In the genomic region with DNA sequence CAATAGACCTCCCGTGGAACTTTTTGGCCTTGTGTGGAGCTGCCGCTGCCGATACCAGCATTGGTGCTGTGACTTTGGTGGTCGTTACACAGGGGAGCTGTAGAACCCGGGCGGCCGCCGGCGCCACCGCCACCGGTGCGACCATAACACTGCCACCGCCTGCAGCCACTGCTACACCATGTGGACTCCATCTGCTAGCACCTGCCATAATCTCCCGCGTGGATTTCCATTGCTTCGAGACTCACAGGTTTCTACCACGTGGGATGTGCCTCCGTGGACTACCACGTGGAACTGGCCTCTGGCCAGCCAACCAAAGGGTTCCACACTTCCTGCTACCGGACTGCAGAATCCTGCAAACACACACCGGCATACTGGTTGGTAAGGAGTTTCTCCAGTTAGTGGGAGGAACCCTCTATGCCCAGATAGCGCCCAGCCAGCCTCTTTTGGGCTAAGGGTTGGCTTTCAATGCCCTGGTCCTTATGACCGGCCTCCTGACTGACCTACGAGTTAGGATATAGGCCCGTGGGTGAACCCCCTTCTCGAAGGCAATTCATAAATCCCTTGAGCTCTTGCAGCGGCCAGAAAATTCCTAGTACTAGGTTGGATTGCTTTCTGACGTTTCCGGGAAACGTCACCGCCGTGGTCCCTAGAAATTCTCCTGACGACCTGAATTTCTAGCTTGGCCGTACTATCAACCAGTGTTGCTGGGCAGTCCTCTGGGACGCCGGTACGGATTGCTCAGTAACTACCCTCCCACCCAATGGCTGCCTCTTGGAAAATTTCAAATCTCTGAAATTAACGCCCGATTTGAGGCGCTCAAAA, we compare ENCODE assay signal across 8 mouse cellular contexts. TPM values are rescaled to one million over a fixed set of nuclear protein-coding genes. Genes with fewer than 3 reads are reported as not detected.
A peak's percentile ranks its signal among the peaks of the same experiment; 100 is the strongest.
DNase-seq lines count a peak whose midpoint lies in the region; ATAC-seq and TF ChIP-seq lines count a peak whose summit lies in the region.

No protein-coding gene starts in this region.

- no peak for TF ChIP-seq CTCF in embryonic fibroblast, embryonic 13.5 days (IDR thresholded peaks at IDR 0.05; ENCODE audit: borderline replicate concordance, insufficient read depth, low read length)
- TF ChIP-seq CTCF in lung, adult 2 months (IDR thresholded peaks at IDR 0.05; ENCODE audit: insufficient read depth, low read length): no peak

- H3K9me3 ChIP-seq in neural tube, embryonic 12.5 days: no peaks in the 10 kb centered on the region

- intact Hi-C loops in heart, postnatal 36 days (cut with DNase I): loop anchor here (2.0 kb wide), 1 partner anchor 38 kb away; no protein-coding TSS in a partner anchor

- no peak for TF ChIP-seq POLR2A in embryonic fibroblast, embryonic 13.5 days (IDR thresholded peaks at IDR 0.05; ENCODE audit: low read depth, low read length)
- TF ChIP-seq POLR2A in lung, adult 2 months (IDR thresholded peaks at IDR 0.05; ENCODE audit: borderline replicate concordance, extremely low read depth, low read depth, low read length): no peak

- peak; percentile 62 for DNase-seq in ES-CJ7 (ENCODE audit: low read depth, low spot score)
- peak; percentile 84 for DNase-seq in adrenal gland, postnatal 14 days
- DNase-seq in heart, postnatal 36 days: peak; percentile 34 to 41
- DNase-seq in kidney, postnatal 36 days: peak; percentile 78 to 80
- peak; percentile 65 for DNase-seq in lung, adult 2 months
- DNase-seq in thymus, postnatal 4 days: peak; percentile 48

- peak overlapping the region; percentile 86 for H3K4me2 ChIP-seq in neural tube, embryonic 12.5 days (replicated peaks)

- no peaks in the 10 kb centered on the region for H3K27me3 ChIP-seq in neural tube, embryonic 12.5 days (replicated peaks)

- peaks cover 5% of the 10 kb centered on the region; the same call in 1 of the 2 replicates for H3K36me3 ChIP-seq in neural tube, embryonic 12.5 days

- ATAC-seq in neural tube, embryonic 12.5 days (ENCODE audit: low FRiP score, low read depth): peak; percentile 82

- H3K4me3 ChIP-seq in embryonic fibroblast, embryonic 13.5 days (ENCODE audit: insufficient read depth, low read length): peak overlapping the region; percentile 45
- H3K4me3 ChIP-seq in lung, adult 2 months (replicated peaks; ENCODE audit: extremely low read depth, low read depth, low read length): peak overlapping the region; percentile 49
- H3K4me3 ChIP-seq in neural tube, embryonic 12.5 days: peak overlapping the region; percentile 49

- 4% methylated on average over 40 of the region's 40 CpGs for WGBS in lung, adult 2 months
- WGBS in neural tube, embryonic 12.5 days: 2% methylated on average over 40 of the region's 40 CpGs

- no peak overlapping the region for H3K27ac ChIP-seq in embryonic fibroblast, embryonic 13.5 days (ENCODE audit: insufficient read depth, low read length)
- H3K27ac ChIP-seq in neural tube, embryonic 12.5 days: no peak overlapping the region; the same call in 1 of the 2 replicates

- peak overlapping the region; percentile 64 for H3K9ac ChIP-seq in neural tube, embryonic 12.5 days

- no peaks in the 10 kb centered on the region; the same call in 1 of the 2 replicates for H3K4me1 ChIP-seq in embryonic fibroblast, embryonic 13.5 days (ENCODE audit: control insufficient read depth, insufficient read depth, low read length)
- H3K4me1 ChIP-seq in lung, adult 2 months (ENCODE audit: control insufficient read depth, insufficient read depth, low read length): peaks cover 7% of the 10 kb centered on the region; the same call in 1 of the 2 replicates
- peaks cover 17% of the 10 kb centered on the region for H3K4me1 ChIP-seq in neural tube, embryonic 12.5 days

RNA-seq across cellular contexts. Expression of gene Eef1a1, which starts 32.0 kb away (rescaled TPM):
- 6,863 and 7,423 TPM in 2 replicates for total RNA-seq in adrenal gland, postnatal 14 days (2021)
- 16,028 and 17,695 TPM in 2 replicates for polyA plus RNA-seq in embryonic fibroblast, embryonic 13.5 days (2011; ENCODE audit: insufficient read length, low read depth, missing spikeins)
- 1,000 to 10,000 TPM; 1,083 to 1,160 TPM for total RNA-seq in heart, postnatal 36 days (2021)
- polyA plus RNA-seq in lung, adult 2 months (2012; rRNA removed): 2,131 and 3,172 TPM in 2 replicates
- 3,212 and 3,225 TPM in 2 replicates for polyA plus RNA-seq in neural tube, embryonic 12.5 days (2016; fragmentation: Nextera tagmentation; extraction: Ambion mirVana)
